Mouse (Mus musculus): Measurements from ENCODE around the gene Nrarp. TPM values are rescaled to one million over a fixed set of nuclear protein-coding genes. Genes with fewer than 3 reads are reported as not detected.

Nrarp gene
- total RNA-seq, 2 experiments from 2014 or later: 4.0 to 5.2 TPM

DNA sequence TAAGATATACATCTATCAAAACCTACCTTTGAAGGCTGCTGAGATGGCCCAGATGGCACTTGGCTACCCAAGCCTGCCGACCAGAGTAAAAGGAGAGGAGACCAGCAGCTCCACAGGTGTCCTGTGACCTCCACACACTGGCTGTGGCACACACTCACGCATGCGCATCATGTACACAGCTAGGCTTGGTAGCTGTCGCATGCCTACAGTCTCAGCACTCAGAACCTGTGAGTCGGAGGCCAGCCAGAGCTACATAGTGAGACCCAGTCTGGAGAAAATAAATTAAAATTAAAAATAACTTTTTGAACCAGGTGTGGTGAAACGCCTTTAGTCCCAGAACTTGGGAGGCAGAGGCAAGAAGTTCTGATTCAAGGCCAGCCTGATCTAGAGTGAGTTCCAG lies 7.3 kb downstream of the Nrarp start:
- Histone ChIP-seq H3K27ac (no peak overlapping the region), H3K4me3 (no peak overlapping the region)
- intact Hi-C loops (cut with DNase I): no loop called here
- no peak for TF ChIP-seq CTCF (IDR thresholded peaks at IDR 0.05)
- DNase-seq: no peak

- Histone ChIP-seq H3K4me3 (peak overlapping the region; percentile 30), H3K27ac (peak overlapping the region; percentile 86)
- TF ChIP-seq CTCF (IDR thresholded peaks at IDR 0.05): peak; percentile 96
- DNase-seq: peak; percentile 89
- intact Hi-C loops (cut with DNase I): loop anchor here (1.0 to 5.0 kb wide), 4 partner anchors 35 to 139 kb away; partner anchors contain the start of genes Anapc2, Man1b1 and Ssna1
These were observed 12.8 kb downstream of the Nrarp start for GRCm38 (mm10) chr2:25193330-25193770.

DNA sequence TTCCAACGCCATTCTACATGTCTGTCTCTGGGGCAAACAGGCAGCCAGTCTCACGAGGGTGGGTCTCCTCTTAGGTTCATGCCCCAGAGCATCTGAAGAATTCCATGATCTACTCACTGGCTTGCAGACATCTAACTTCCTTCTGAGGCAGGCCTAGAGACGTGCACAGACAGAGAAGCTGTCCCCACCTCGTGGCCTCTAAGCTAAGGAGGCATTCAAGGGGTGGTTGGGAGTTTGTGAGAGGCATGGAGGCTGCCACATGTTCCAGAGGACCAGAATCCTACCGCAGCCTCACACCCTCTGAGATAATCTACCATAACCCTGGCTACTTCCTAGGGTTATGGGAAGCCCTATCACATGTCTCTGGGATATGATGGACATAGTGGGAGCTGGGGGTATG lies 13.4 kb downstream of the Nrarp start:
- Histone ChIP-seq H3K4me3 (peak overlapping the region; percentile 69), H3K27ac (peak overlapping the region; percentile 86)
- no peak for DNase-seq
- TF ChIP-seq CTCF (IDR thresholded peaks at IDR 0.05): no peak
- intact Hi-C loops (cut with DNase I): loop anchor here (2.0 to 5.0 kb wide), 3 partner anchors 61 to 138 kb away; partner anchors contain the start of genes Anapc2, Man1b1, Ssna1 and Tmem203

GRCm38 (mm10) chr2:25194486-25195171 lies 14.1 kb downstream of the Nrarp start:
- no peak for TF ChIP-seq CTCF (IDR thresholded peaks at IDR 0.05)
- intact Hi-C loops (cut with DNase I): loop anchor here (2.0 to 5.0 kb wide), 3 partner anchors 60 to 138 kb away; partner anchors contain the start of genes Anapc2, Man1b1, Ssna1 and Tmem203
- peak overlapping the region; percentile 69 for H3K4me3 ChIP-seq
- DNase-seq: no peak
- peak overlapping the region; percentile 86 for H3K27ac ChIP-seq

DNA sequence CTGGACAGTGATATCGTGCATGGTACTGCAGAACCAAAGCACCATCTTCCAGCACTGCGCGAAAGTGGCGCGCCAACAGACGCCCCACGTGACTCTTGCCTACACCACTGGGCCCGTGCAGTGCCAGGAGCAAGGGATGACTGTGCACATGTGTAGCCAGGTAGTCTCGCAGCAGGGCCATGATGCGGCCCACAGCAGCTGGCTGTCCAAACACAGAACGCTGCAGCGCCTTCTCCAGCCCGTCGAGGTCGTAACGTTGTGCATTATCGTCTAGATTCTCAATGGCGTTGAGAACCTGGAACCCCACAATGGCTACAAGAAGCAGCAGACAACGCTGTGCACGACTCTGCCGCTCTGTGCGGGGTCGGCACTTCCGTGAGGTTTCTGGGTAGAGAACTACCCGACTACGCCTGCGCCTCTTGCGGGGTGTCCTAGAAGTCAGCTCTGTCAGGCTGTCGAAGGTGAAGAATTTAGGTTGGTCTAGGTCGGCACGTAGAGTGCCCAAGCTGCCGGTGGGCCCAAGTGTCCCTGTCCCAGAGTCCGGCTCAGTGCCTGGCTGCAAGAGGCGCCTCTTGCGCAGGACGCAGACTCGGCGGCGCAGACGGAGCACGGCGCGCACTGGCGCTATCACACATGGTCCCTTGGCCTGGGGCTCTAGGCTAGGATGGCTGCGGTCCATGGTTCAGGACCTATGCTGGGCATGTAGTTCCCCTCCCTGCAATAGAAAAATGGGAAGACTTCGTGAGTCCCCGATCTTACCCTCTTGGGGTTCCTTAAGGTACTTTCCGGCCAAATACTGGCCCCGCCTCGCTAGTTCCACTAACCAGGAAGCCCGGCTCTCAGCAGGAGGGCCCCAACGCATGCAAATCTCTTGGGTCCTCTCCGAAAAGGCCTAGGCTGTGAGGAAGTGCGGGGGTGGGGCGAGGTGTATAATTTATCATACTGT lies 14.9 kb downstream of the Nrarp start:
- no peak for TF ChIP-seq CTCF (IDR thresholded peaks at IDR 0.05)
- peak; percentile 63 for DNase-seq
- H3K27ac ChIP-seq: peak overlapping the region; percentile 86
- peak overlapping the region; percentile 69 for H3K4me3 ChIP-seq
- intact Hi-C loops (cut with DNase I): loop anchor here (2.0 kb wide), 1 partner anchor 59 kb away; the partner anchor contains the start of gene Tmem203

DNA sequence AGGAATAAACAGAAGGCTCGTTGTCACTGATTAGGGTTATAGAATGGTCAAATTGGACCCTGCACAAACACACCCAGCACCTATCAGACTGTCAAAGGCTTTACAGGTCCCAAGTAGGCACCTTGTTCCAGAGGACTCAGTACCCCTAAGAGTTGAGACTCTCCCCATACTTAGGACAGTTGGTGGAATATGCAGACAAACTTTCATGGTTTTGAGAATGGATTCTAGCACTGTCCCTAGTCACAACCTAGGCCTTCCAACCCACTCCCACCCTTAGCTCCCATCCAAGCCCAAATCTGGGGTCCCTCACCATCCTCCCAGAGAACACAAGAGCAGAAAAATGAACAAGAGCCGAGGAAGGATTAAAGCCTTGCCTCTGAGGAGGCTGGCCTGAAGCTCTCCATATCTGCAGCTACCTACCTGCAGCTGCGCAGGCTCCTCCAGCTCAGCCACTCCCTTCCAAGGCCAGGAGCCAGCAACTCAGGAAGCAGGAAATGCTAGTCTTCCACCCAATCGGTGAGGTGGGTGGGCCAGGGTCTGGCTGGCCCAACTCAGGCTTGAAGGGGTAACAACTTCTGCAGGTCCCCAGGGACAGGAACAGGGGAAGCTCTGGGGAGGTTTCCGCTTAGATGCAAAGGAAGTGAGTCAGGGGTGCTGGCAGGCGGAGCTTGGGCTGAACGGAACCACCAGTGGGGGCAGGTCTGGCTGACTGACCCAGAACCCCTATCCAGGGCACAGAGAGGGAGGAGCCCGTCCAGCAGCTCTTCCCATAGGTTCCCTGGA lies 15.8 kb downstream of the Nrarp start, which contains the start of gene Tor4a:
Gene Tor4a (minus strand): TSS at position 715 of the 783 bp plus-strand sequence.
- peak within 1 kb of the TSS; percentile 69 for H3K4me3 ChIP-seq
- TF ChIP-seq CTCF (IDR thresholded peaks at IDR 0.05): no peak; the same call in 1 of the 2 replicates
- peak; percentile 78 for DNase-seq
- H3K27ac ChIP-seq: peak within 1 kb of the TSS; percentile 86
- intact Hi-C loops (cut with DNase I): no loop called here

DNA sequence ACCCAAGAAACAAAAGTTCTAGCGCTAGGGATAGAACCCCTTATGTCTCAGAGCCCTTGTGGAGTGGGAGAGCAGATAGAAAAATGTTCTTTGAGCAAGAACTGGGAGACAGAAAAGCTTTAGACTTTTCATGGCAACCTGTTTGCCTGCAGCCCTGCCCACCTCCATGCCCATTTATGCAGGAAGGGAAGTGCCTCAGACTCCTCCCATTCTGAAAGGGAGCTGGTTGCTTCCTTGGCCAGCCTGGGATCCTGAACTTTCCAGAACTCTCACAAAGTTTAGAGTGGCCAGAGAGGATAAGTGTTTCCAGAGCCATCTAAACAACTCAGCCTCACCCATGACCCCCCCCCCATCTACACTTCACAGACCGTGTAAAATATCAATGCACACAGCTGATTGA lies 16.6 kb downstream of the Nrarp start:
- peak overlapping the region; percentile 69 for H3K4me3 ChIP-seq

DNA sequence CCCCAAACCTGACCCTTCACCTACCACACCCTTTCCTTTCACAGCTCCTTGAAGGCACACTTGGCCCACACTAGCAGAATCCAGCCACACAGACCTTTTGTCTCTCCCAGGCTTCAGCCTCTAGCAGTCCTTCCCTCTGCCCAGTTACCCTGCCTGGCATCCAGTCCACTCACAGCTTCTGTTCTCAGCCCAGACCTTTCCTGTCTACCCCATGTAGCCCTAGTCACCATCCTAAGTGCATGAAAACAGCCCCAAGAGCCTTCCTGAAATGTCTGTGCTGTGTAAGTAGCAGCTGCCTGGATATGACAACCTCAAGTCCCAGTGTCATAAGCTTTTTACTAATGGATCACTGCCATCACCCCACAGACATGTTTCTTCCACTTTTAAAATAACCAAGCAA lies 17.4 kb downstream of the Nrarp start:
- intact Hi-C loops (cut with DNase I): no loop called here
- Histone ChIP-seq H3K4me3 (no peak overlapping the region), H3K27ac (peak overlapping the region; percentile 86)
- no peak for DNase-seq
- TF ChIP-seq CTCF (IDR thresholded peaks at IDR 0.05): no peak

More for the DNA sequence above, 16.6 kb downstream of the Nrarp start:
- peak overlapping the region; percentile 86 for H3K27ac ChIP-seq
- intact Hi-C loops (cut with DNase I): no loop called here
- no peak for TF ChIP-seq CTCF (IDR thresholded peaks at IDR 0.05)
- DNase-seq: no peak

DNA sequence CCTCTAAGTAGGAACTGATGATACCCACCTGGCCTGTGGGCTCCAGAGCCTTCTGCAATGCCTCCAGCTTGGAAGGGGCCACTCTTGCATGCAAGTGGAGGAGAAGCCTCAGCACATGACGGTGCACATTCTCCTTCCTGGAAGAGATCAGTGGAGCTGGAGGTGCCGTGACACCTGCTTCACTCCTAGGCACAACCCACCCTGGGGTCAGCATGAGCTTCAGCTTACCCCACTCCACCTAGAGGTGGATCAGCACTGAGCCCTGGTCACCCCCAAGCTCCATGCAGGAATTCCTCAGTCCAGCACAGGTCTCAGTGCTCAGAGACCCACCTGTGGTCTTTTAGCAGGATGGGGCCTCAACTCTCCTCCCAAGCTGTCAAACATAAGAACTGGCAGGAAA lies 20.1 kb downstream of the Nrarp start:
- no peak for DNase-seq
- intact Hi-C loops (cut with DNase I): no loop called here
- no peak for TF ChIP-seq CTCF (IDR thresholded peaks at IDR 0.05)

GRCm38 (mm10) chr2:25203631-25204214 lies 23.2 kb downstream of the Nrarp start:
- H3K4me3 ChIP-seq: no peak overlapping the region
- intact Hi-C loops (cut with DNase I): no loop called here
- H3K27ac ChIP-seq: no peak overlapping the region
- DNase-seq: no peak
- TF ChIP-seq CTCF (IDR thresholded peaks at IDR 0.05): no peak

More for the DNA sequence above, 20.1 kb downstream of the Nrarp start:
- Histone ChIP-seq H3K4me3 (no peak overlapping the region), H3K27ac (no peak overlapping the region)

- intact Hi-C loops (cut with DNase I): no loop called here
- no peak for TF ChIP-seq CTCF (IDR thresholded peaks at IDR 0.05)
- no peak for DNase-seq
These were observed 27.0 kb downstream of the Nrarp start for GRCm38 (mm10) chr2:25207593-25207992.

More at GRCm38 (mm10) chr2:25207593-25207992, 27.0 kb downstream of the Nrarp start:
- Histone ChIP-seq H3K27ac (no peak overlapping the region), H3K4me3 (no peak overlapping the region)
